Mouse (Mus musculus): ENCODE data around the gene D17H6S53E.

DNA sequence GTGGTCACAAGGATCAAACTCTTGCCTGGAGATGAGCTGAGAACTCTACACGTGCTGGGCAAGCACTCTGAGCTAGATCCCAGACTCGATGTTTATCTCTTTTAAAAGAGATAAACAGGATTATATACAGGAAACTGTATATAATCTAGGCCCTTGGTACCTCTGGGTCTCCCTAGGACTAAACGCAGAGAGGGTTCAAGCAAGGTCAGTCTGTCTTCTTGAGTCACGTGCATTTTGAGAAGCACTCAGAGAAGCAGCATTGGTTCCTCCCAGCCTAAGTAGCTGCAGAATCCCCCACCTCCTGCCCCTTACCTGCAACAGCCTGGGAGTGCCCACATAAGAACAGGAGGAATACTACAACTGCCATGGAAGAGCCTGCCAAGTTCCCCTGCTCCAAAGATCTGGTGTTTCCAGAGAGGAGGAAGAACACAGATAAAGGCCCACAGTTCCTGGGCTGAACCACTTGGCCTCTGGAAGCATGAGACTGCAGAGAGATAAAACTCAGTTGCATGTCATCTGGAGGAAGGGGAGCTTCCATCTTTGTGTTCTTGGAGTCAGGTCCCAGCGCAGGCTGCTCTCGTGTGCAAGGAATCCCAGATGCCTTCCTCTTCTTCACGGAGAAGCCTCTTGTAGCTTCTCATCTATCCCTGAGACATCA, 40.8 kb upstream of the D17H6S53E start, which contains the start of gene Ly6g6f:
- no peak for TF ChIP-seq CTCF (IDR thresholded peaks at IDR 0.05; ENCODE audit: low read depth, low read length)
- no peak for TF ChIP-seq EP300 (IDR thresholded peaks at IDR 0.05; ENCODE audit: insufficient read depth, low read depth, low read length)
